Mouse (Mus musculus): Measurements from ENCODE around the gene Zyx.
A peak's percentile ranks its signal among the peaks of the same experiment; 100 is the strongest.

Zyx gene

DNA sequence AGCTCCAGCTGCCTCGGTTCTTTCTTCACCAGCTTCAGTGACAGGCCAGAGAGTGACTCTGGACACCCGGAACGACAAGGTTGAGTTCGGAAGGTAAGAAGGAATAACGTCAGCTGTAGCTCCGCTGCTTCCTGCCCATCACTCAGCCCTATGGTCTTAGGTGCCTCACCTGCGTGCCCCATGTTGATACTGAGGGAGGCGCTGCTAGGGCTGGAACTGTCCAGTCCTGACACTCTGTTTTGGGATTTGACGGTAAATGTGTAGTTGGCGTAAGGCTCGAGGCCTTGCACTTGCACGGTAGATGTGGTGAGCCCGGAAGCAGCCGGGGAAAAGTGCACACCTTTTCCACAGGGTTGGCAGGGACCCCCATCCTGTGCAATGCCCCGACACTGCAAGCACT, 15.2 kb downstream of the Zyx start:
- no peak for DNase-seq (ENCODE audit: low read depth, low spot score)

- no peak for DNase-seq (ENCODE audit: low read depth, low spot score)
Measured at GRCm38 (mm10) chr6:42365215-42365614, 15.8 kb downstream of the Zyx start.

GRCm38 (mm10) chr6:42369870-42370269, 20.4 kb downstream of the Zyx start:
- peak; percentile 46 for DNase-seq (ENCODE audit: low read depth, low spot score)

DNA sequence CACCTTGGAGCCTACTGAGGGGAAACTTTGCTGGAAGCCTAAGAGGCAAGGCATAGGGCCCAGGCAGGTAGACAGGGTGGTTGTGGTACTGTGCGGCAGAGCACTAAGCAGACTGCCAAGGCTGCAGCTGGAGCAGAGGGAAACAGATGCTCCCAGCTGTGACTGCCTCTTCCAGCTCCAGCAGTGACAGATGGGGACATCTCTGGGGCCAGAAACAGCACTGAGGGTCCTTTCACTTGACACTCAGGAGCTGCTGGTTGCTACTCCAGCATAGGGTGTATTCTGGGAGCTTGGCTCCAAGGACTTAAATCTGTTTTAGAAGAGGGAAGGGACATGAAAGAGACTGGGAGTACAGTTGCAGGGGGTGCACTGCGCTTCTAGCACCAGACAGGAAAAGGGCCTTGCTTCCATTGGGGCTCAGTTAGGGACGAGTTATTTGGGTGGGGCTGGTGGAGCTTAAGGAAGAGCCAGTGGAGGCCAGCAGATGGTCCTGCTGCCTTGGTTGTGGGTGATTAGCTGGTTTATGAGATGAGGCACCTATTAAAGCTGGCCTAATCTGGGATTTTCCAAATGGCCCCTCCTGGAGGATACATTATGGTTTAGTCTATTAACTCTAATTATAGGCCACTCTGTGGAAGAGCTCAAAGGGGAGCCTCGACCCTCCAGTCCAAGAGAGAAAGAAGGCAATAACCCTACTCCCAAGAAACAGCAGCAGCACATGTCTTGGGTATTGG, 21.4 kb downstream of the Zyx start:
- DNase-seq (ENCODE audit: low read depth, low spot score) = no peak

GRCm38 (mm10) chr6:42372001-42372400, 22.6 kb downstream of the Zyx start:
- DNase-seq (ENCODE audit: low read depth, low spot score) = no peak

DNA sequence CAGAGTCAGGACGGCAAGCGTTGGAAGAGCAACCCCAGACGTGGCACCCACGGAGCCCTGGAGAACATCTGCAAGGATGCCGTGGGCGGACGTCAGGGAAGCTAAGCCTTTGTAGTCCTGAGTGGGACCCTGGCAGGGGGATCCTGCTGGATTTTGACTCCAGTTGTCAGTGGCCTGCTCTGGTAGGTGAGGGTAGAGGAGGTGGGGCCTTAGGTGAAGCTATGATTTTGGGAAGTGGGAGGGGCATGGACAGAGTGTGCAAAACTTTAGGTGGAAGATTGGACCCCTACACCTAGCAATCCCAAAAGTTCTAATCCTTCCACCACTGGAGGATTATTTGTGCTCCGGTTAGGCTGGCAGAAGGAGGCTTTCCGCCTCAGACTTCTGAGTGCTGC, 23.0 kb downstream of the Zyx start:
- peak; percentile 28 for DNase-seq (ENCODE audit: low read depth, low spot score)

DNA sequence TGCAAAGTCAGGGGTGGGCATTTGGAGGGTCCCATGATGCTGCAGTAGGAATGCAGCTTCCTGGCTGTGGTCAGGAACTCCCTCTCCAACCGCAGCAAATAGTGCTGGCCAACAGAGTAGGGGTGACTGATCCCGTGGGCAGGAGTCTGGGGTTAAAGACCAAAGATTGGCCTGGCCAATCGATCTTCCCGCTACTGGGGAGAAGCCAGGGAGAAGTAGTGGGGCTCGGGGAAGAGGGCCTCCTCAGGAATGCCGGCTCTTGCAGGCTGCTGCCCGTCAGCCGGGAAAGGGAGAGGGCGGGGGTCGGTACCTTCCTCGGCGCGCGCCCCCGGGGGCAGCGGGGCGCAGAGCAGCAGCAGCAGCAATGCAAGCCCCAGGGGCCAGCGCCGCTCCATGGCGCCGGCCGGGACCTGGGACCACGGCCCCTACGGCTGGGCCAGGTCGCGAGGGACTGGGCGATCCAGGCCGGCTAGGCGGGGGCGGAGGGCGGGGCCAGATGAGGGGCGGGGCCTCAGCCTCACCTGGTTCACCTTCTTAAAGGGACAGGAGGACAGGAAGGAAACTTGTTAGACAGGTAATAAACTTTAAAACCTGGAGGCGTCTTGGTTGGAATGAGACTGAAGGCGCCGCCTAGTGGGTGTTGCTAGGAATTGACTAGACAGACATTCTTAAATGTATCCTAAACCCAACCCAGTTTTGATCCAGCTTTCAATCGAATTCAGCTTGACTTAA, 23.6 kb downstream of the Zyx start, which contains the start of gene Epha1:
Gene Epha1 (minus strand): TSS at position 453 of the 732 bp plus-strand sequence.
- DNase-seq (ENCODE audit: low read depth, low spot score) = peak; percentile 82

DNA sequence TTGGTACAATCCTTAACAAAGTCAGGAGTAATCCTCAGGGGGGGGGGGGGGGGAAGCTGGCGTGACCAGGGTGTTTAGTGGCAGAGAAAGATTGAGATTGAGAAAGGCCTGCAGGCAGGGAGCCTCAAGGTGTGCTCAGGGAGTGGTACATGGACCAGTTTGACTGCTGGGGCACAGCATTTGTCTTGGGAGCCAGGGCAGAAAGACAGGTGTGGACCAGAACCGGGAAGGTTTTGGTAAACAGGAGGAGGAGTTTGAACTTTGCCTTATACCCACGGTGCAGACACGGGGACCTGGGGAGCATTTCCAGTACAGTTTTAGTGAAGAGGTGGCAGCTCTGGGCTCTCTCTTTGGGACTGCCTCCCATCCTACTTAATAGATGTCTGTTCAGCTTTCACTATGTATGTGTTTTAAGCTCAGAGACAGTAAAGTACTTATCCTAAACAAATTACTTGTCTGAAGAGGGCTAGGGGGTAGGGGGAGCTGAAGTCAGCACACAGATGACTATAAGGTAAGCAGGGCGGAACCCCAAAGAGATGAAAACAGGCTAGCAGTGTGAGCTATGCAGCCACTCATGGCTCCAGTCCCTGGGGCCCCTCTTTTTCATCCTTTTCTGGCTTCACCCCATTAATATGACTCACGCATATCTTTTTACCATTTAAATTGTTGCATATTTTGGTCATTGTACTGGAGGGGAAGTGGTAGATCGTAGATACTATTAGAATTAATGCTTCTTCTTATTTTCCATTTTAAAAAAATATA, 24.4 kb downstream of the Zyx start:
- no peak for DNase-seq (ENCODE audit: low read depth, low spot score)

DNA sequence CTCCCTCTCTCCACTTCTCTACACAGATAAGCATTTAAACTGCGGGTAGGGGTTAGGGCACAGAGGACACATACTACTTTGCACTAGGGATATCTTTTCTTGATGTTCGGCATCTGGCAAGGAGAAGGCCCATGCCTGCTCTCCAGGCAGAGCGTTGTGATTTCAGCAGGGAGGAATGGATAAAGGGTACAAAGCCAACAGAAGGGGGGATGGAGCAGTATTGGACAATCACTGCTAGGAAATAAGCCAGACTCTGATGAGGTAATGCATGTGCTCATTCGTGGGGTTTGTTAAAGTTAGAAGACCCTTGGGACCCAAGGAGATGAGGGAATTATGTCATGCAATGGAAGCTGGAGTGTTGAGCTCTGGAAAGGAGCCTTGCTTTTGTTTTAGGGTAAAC, 25.3 kb downstream of the Zyx start:
- DNase-seq (ENCODE audit: low read depth, low spot score) = no peak

DNA sequence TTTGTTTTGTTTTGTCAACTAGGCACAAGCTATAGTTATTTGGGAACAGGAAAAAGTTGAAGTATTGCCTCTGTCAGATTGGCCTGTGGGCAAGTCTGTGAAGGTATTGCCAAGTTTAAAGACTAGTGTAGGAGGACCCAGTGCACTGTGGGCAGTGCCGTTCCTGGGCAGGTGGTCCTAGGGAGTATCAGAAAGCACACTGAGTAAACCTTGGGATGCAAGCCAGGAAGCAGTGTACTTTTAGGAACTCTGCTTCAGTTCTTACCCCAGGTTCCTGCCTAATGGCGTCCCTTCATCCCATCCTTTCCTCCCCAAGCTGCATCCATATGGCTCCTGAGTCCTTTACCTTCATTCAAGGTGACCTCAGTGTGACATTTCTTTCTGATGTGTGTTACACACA, 25.7 kb downstream of the Zyx start:
- no peak for DNase-seq (ENCODE audit: low read depth, low spot score)

DNA sequence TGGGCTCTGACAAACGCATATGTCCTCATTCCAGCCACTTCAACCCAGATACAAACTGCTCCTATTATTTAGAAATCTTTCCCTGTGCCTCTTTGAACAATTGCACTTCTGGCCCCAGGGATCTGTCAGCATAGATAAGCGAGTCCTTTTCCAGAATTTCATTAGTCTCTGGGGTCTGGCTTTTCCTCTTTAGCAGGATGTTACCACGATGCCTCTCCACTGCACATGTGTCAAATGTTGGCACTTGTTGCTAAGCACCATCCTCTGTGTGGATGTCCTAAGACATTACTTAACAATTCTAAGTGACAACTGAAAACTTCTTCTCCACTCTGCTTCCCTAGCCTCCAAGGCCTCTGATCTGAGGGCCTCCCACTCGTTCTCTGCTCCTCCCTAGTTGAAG, 26.6 kb downstream of the Zyx start:
- DNase-seq (ENCODE audit: low read depth, low spot score) = no peak

GRCm38 (mm10) chr6:42376504-42377019, 27.1 kb downstream of the Zyx start:
- no peak for DNase-seq (ENCODE audit: low read depth, low spot score)

- DNase-seq (ENCODE audit: low read depth, low spot score) = no peak
Measured at GRCm38 (mm10) chr6:42377280-42377679, 27.9 kb downstream of the Zyx start.

- no peak for DNase-seq (ENCODE audit: low read depth, low spot score)
Measured at GRCm38 (mm10) chr6:42379551-42379950, 30.1 kb downstream of the Zyx start.

- DNase-seq (ENCODE audit: low read depth, low spot score) = peak; percentile 97
Measured at GRCm38 (mm10) chr6:42380416-42381144, 31.1 kb downstream of the Zyx start.

- DNase-seq (ENCODE audit: low read depth, low spot score) = no peak
Measured at GRCm38 (mm10) chr6:42381221-42381620, 31.8 kb downstream of the Zyx start.

- no peak for DNase-seq (ENCODE audit: low read depth, low spot score)
Measured at GRCm38 (mm10) chr6:42381916-42382381, 32.5 kb downstream of the Zyx start.

DNA sequence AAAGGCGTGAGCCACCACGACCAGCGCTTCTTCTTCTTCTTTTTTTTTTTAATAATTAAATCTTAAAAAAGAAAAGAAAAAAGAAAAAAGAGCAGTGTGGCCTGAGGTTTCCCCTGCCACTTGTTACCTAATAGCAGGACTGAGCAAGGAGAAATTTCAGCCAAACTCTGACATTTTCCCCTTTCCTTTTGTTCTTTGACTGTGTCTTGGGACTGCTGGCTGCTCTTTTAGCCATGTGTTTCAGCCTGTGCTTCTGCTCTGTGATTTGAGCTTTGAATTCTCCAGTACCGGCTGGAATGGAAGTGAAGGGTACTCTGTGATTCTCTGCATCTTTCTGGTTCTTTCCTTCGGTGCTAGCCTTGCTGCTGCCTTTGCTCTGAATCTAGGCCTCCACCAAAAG, 33.9 kb downstream of the Zyx start:
- no peak for DNase-seq (ENCODE audit: low read depth, low spot score)

- no peak for DNase-seq (ENCODE audit: low read depth, low spot score)
Measured at GRCm38 (mm10) chr6:42385635-42386034, 36.2 kb downstream of the Zyx start.

- DNase-seq (ENCODE audit: low read depth, low spot score) = no peak
Measured at GRCm38 (mm10) chr6:42391796-42392330, 42.4 kb downstream of the Zyx start.
